In genomic region chr11:121560294-121560663, GRCm38 (mm10) we compare ENCODE assay signal across 14 mouse cellular contexts. TPM values are rescaled to one million over a fixed set of nuclear protein-coding genes. Genes with fewer than 3 reads are reported as not detected.
A peak's percentile ranks its signal among the peaks of the same experiment; 100 is the strongest.
DNase-seq lines count a peak whose midpoint lies in the region; ATAC-seq and TF ChIP-seq lines count a peak whose summit lies in the region.
"Had no signal": no experiment of that assay in that cellular context is flagged by ENCODE, and none has a peak within 500 bp of the region (broad histone marks: within the 10 kb centered on the region; RNA-seq: fewer than 3 reads in every experiment).

No protein-coding gene starts in this region.

- peak; percentile 39 for TF ChIP-seq CTCF in layer of hippocampus, adult 2 months (conservative IDR thresholded peaks at IDR 0.05)

- peak; percentile 61 for ATAC-seq in erythroblast, adult 5-6 weeks (replicated peaks; ENCODE audit: low FRiP score, poor library complexity, severe bottlenecking)
- ATAC-seq in megakaryocyte, adult 5-6 weeks (ENCODE audit: poor library complexity, severe bottlenecking) = peak; percentile 75
- no peak for ATAC-seq in midbrain, embryonic 16.5 days

- WGBS in midbrain, embryonic 16.5 days = 86% methylated on average over 7 of the region's 7 CpGs

- no peak overlapping the region for H3K9ac ChIP-seq in midbrain, embryonic 16.5 days (ENCODE audit: low read depth, low read length)
- H3K9ac ChIP-seq: embryonic facial prominence, embryonic 15.5 days; neural tube, embryonic 15.5 days had no signal

- no peaks in the 10 kb centered on the region for H3K9me3 ChIP-seq in midbrain, embryonic 16.5 days (replicated peaks; ENCODE audit: control insufficient read depth, low read length, poor library complexity, severe bottlenecking)
- H3K9me3 ChIP-seq: embryonic facial prominence, embryonic 15.5 days; neural tube, embryonic 15.5 days had no signal

- H3K27me3 ChIP-seq in midbrain, embryonic 16.5 days (ENCODE audit: control insufficient read depth, insufficient read depth, low read depth, low read length) = no peaks in the 10 kb centered on the region
- H3K27me3 ChIP-seq: embryonic facial prominence, embryonic 15.5 days; neural tube, embryonic 15.5 days had no signal

- H3K4me1 ChIP-seq in midbrain, embryonic 16.5 days (ENCODE audit: control insufficient read depth, insufficient read depth, low read length) = no peaks in the 10 kb centered on the region
- H3K4me1 ChIP-seq: embryonic facial prominence, embryonic 15.5 days; neural tube, embryonic 15.5 days had no signal

- H3K4me2 ChIP-seq in midbrain, embryonic 16.5 days (ENCODE audit: low read length) = no peak overlapping the region
- H3K4me2 ChIP-seq: embryonic facial prominence, embryonic 15.5 days; neural tube, embryonic 15.5 days had no signal

- no peak for DNase-seq in layer of hippocampus, adult 2 months (ENCODE audit: low spot score in 2 of 2)
- no peak for DNase-seq in layer of hippocampus, adult 9-10 months (ENCODE audit: low spot score)
- peak; percentile 64 to 76 for DNase-seq in thymus, postnatal 36 days
- DNase-seq in left cerebral cortex, adult 11 months (ENCODE audit: low spot score) = no peak
- no peak for DNase-seq in right cerebral cortex, postnatal 25 days
- DNase-seq: cerebellum, adult 2 months; gastrocnemius, adult 2 months; heart, postnatal 36 days had no signal

- H3K27ac ChIP-seq in layer of hippocampus, adult 2 months = no peak overlapping the region
- H3K27ac ChIP-seq in midbrain, embryonic 16.5 days (ENCODE audit: low read length) = no peak overlapping the region
- H3K27ac ChIP-seq: embryonic facial prominence, embryonic 15.5 days; gastrocnemius, adult 2 months; macrophage; neural tube, embryonic 15.5 days had no signal

- peaks cover 11% of the 10 kb centered on the region; the same call in 1 of the 2 replicates for H3K36me3 ChIP-seq in midbrain, embryonic 16.5 days (ENCODE audit: control insufficient read depth, insufficient read depth, low read length)

- no peak overlapping the region for H3K4me3 ChIP-seq in layer of hippocampus, adult 2 months
- no peak overlapping the region for H3K4me3 ChIP-seq in midbrain, embryonic 16.5 days (ENCODE audit: low read depth, low read length)
- H3K4me3 ChIP-seq: embryonic facial prominence, embryonic 15.5 days; gastrocnemius, adult 2 months; neural tube, embryonic 15.5 days had no signal

RNA-seq across cellular contexts. Expression of gene Zfp750, which starts 41.1 kb away (rescaled TPM):
- under 1 TPM; 0.20 to 0.25 TPM for total RNA-seq in layer of hippocampus, adult 2 months (2021)
- total RNA-seq in erythroblast, adult 5-6 weeks (2015; ENCODE audit: low replicate concordance) = not detected in 2 replicates
- 0.17 and 1.3 TPM in 2 replicates for total RNA-seq in erythroblast, adult 5-6 weeks (2017; ENCODE audit: low replicate concordance)
- 0.75 and 1.6 TPM in 2 replicates for total RNA-seq in megakaryocyte, adult 5-6 weeks (2015)
- 0.07 and 0.24 TPM in 2 replicates for total RNA-seq in megakaryocyte, adult 5-6 weeks (2017)
- polyA plus RNA-seq in midbrain, embryonic 16.5 days (2015; fragmentation: Nextera tagmentation; extraction: Ambion mirVana) = 0.53 and 0.57 TPM in 2 replicates
- total RNA-seq: heart, postnatal 36 days had no signal
- polyA plus RNA-seq: macrophage had no signal

Comparison
In these comparisons a context has a peak if more than half of its experiments do, and no peak if none do; other contexts are left out.
1. DNase-seq: peak in thymus, postnatal 36 days (2 of 2); none in layer of hippocampus, adult 2 months (0 of 2), layer of hippocampus, adult 9-10 months (single experiment), left cerebral cortex, adult 11 months (single experiment) and right cerebral cortex, postnatal 25 days (single experiment).